13 mouse cellular contexts compared by ENCODE assay signal in genomic region chr1:132201511-132201860, GRCm38 (mm10). TPM values are rescaled to one million over a fixed set of nuclear protein-coding genes. Genes with fewer than 3 reads are reported as not detected.
DNase-seq lines count a peak whose midpoint lies in the region; ATAC-seq lines count a peak whose summit lies in the region.
"Had no signal": no experiment of that assay in that cellular context is flagged by ENCODE, and none has a peak within 500 bp of the region (broad histone marks: within the 10 kb centered on the region; RNA-seq: fewer than 3 reads in every experiment).

No protein-coding gene starts in this region.

- H3K4me3 ChIP-seq in heart, embryonic 11.5 days (ENCODE audit: low read depth, low read length): no peak overlapping the region
- H3K4me3 ChIP-seq in forebrain, embryonic 12.5 days (replicated peaks): peak overlapping the region; percentile 26
- H3K4me3 ChIP-seq in limb, embryonic 13.5 days: peak overlapping the region; percentile 38
- H3K4me3 ChIP-seq in neural tube, embryonic 15.5 days (replicated peaks): peak overlapping the region; percentile 32; the same call in 1 of the 2 replicates

- no peak for ATAC-seq in heart, embryonic 11.5 days (replicated peaks; ENCODE audit: insufficient number of reproducible peaks, low FRiP score, low TSS enrichment)
- ATAC-seq in forebrain, embryonic 12.5 days (ENCODE audit: low FRiP score): no peak
- no peak for ATAC-seq in limb, embryonic 13.5 days (ENCODE audit: low FRiP score, low read depth)
- ATAC-seq in neural tube, embryonic 15.5 days (ENCODE audit: low FRiP score): no peak

- H3K27me3 ChIP-seq in heart, embryonic 11.5 days (ENCODE audit: control insufficient read depth, insufficient read depth, low read length): peaks cover 39% of the 10 kb centered on the region
- peaks cover 4% of the 10 kb centered on the region; the same call in 1 of the 2 replicates for H3K27me3 ChIP-seq in forebrain, embryonic 12.5 days
- peaks cover 20% of the 10 kb centered on the region; the same call in 1 of the 2 replicates for H3K27me3 ChIP-seq in limb, embryonic 13.5 days
- no peaks in the 10 kb centered on the region for H3K27me3 ChIP-seq in neural tube, embryonic 15.5 days (replicated peaks)

- peak; percentile 3 for DNase-seq in heart, postnatal 4 days
- DNase-seq in adrenal gland, postnatal 14 days: no peak
- no peak for DNase-seq in kidney, adult 8-10 months
- DNase-seq in layer of hippocampus, adult 9-11 months: no peak
- DNase-seq: cerebellum, adult 11-12 months; kidney, adult 2 months had no signal

- 23% methylated on average over 4 of the region's 4 CpGs for WGBS in heart, embryonic 11.5 days (ENCODE audit: insufficient replicate concordance)
- 7% methylated on average over 4 of the region's 4 CpGs for WGBS in forebrain, embryonic 12.5 days
- WGBS in limb, embryonic 13.5 days: 36% methylated on average over 4 of the region's 4 CpGs
- WGBS in neural tube, embryonic 15.5 days: 23% methylated on average over 4 of the region's 4 CpGs

- no peak overlapping the region for H3K27ac ChIP-seq in heart, embryonic 11.5 days (ENCODE audit: low read depth, low read length)
- peak overlapping the region; percentile 87 for H3K27ac ChIP-seq in forebrain, embryonic 12.5 days
- no peak overlapping the region for H3K27ac ChIP-seq in limb, embryonic 13.5 days
- H3K27ac ChIP-seq in neural tube, embryonic 15.5 days (replicated peaks): no peak overlapping the region
- H3K27ac ChIP-seq: liver, embryonic 14.5 days had no signal

- H3K4me1 ChIP-seq in heart, embryonic 11.5 days (ENCODE audit: control insufficient read depth, insufficient read depth, low read length): peaks cover 8% of the 10 kb centered on the region
- peaks cover 84% of the 10 kb centered on the region for H3K4me1 ChIP-seq in forebrain, embryonic 12.5 days
- peaks cover 42% of the 10 kb centered on the region for H3K4me1 ChIP-seq in limb, embryonic 13.5 days
- H3K4me1 ChIP-seq in neural tube, embryonic 15.5 days: peaks cover 71% of the 10 kb centered on the region

- no peaks in the 10 kb centered on the region for H3K36me3 ChIP-seq in heart, embryonic 11.5 days (ENCODE audit: control insufficient read depth, insufficient read depth, low read length)
- H3K36me3 ChIP-seq in forebrain, embryonic 12.5 days (replicated peaks): no peaks in the 10 kb centered on the region
- no peaks in the 10 kb centered on the region for H3K36me3 ChIP-seq in limb, embryonic 13.5 days
- H3K36me3 ChIP-seq in neural tube, embryonic 15.5 days: peaks cover 7% of the 10 kb centered on the region; the same call in 1 of the 2 replicates

- no peak overlapping the region for H3K9ac ChIP-seq in heart, embryonic 11.5 days (ENCODE audit: low read depth, low read length)
- peak overlapping the region; percentile 8 for H3K9ac ChIP-seq in forebrain, embryonic 12.5 days
- peak overlapping the region; percentile 31 for H3K9ac ChIP-seq in limb, embryonic 13.5 days
- H3K9ac ChIP-seq in neural tube, embryonic 15.5 days (replicated peaks): no peak overlapping the region
- H3K9ac ChIP-seq: liver, embryonic 14.5 days had no signal

- H3K9me3 ChIP-seq in heart, embryonic 11.5 days (replicated peaks; ENCODE audit: control insufficient read depth, low read length): no peaks in the 10 kb centered on the region
- no peaks in the 10 kb centered on the region for H3K9me3 ChIP-seq in forebrain, embryonic 12.5 days
- no peaks in the 10 kb centered on the region for H3K9me3 ChIP-seq in limb, embryonic 13.5 days
- no peaks in the 10 kb centered on the region for H3K9me3 ChIP-seq in neural tube, embryonic 15.5 days (replicated peaks)

- no peak overlapping the region for H3K4me2 ChIP-seq in heart, embryonic 11.5 days
- peak overlapping the region; percentile 37 for H3K4me2 ChIP-seq in forebrain, embryonic 12.5 days
- peak overlapping the region; percentile 57 for H3K4me2 ChIP-seq in limb, embryonic 13.5 days (replicated peaks)
- H3K4me2 ChIP-seq in neural tube, embryonic 15.5 days: peak overlapping the region; percentile 46

RNA-seq across cellular contexts. Expression of gene AC124108.1, which starts 10.2 kb away (rescaled TPM):
- not detected for total RNA-seq in heart, postnatal 4 days (2021)
- 0.03 TPM in 1 of 2 replicates, not detected in the other for polyA plus RNA-seq in heart, embryonic 11.5 days (2014; fragmentation: Nextera tagmentation; extraction: Ambion mirVana)
- polyA plus RNA-seq in forebrain, embryonic 12.5 days (2016; fragmentation: Nextera tagmentation; extraction: Ambion mirVana): 5.0 and 5.7 TPM in 2 replicates
- polyA plus RNA-seq in limb, embryonic 13.5 days (2015; fragmentation: Nextera tagmentation; extraction: Ambion mirVana): 0.19 and 0.43 TPM in 2 replicates
- 1.4 and 1.6 TPM in 2 replicates for polyA plus RNA-seq in neural tube, embryonic 15.5 days (2015; fragmentation: Nextera tagmentation; extraction: Ambion mirVana)
- 0.11 and 0.15 TPM in 2 replicates for total RNA-seq in adrenal gland, postnatal 14 days (2021)
- polyA plus RNA-seq: heart, embryonic 14.5 days; kidney, adult 2 months; liver, embryonic 14.5 days had no signal

RNA-seq across cellular contexts. Expression of gene Lemd1, which starts 10.3 kb away (rescaled TPM):
- total RNA-seq in heart, postnatal 4 days (2021): not detected
- not detected in 2 replicates for polyA plus RNA-seq in heart, embryonic 11.5 days (2014; fragmentation: Nextera tagmentation; extraction: Ambion mirVana)
- 12.3 and 14.7 TPM in 2 replicates for polyA plus RNA-seq in forebrain, embryonic 12.5 days (2016; fragmentation: Nextera tagmentation; extraction: Ambion mirVana)
- 0.69 and 1.1 TPM in 2 replicates for polyA plus RNA-seq in limb, embryonic 13.5 days (2015; fragmentation: Nextera tagmentation; extraction: Ambion mirVana)
- 16.9 and 17.6 TPM in 2 replicates for polyA plus RNA-seq in neural tube, embryonic 15.5 days (2015; fragmentation: Nextera tagmentation; extraction: Ambion mirVana)
- total RNA-seq in adrenal gland, postnatal 14 days (2021): not detected in 2 replicates
- polyA plus RNA-seq: heart, embryonic 14.5 days; kidney, adult 2 months; liver, embryonic 14.5 days had no signal

RNA-seq across cellular contexts. Expression of gene Gm10188, which starts 28.1 kb away (rescaled TPM):
- not detected for total RNA-seq in heart, postnatal 4 days (2021)
- polyA plus RNA-seq in heart, embryonic 11.5 days (2014; fragmentation: Nextera tagmentation; extraction: Ambion mirVana): not detected in 2 replicates
- 0.38 and 0.59 TPM in 2 replicates for polyA plus RNA-seq in forebrain, embryonic 12.5 days (2016; fragmentation: Nextera tagmentation; extraction: Ambion mirVana)
- polyA plus RNA-seq in limb, embryonic 13.5 days (2015; fragmentation: Nextera tagmentation; extraction: Ambion mirVana): not detected in 2 replicates
- polyA plus RNA-seq in neural tube, embryonic 15.5 days (2015; fragmentation: Nextera tagmentation; extraction: Ambion mirVana): 0.50 and 0.59 TPM in 2 replicates
- total RNA-seq in adrenal gland, postnatal 14 days (2021): not detected in 2 replicates
- polyA plus RNA-seq: C2C12; heart, embryonic 14.5 days; kidney, adult 2 months; liver, embryonic 14.5 days had no signal

Comparison
In these comparisons a context has a peak if more than half of its experiments do, and no peak if none do; other contexts are left out.
1. H3K9ac ChIP-seq: peak in forebrain, embryonic 12.5 days (single experiment) and limb, embryonic 13.5 days (single experiment); none in heart, embryonic 11.5 days (single experiment) and neural tube, embryonic 15.5 days (single experiment).